Mouse (Mus musculus): ENCODE results near the gene Gm28047.

Gm28047 gene

GRCm38 (mm10) chr15:102555581-102555980 is 69.3 kb downstream of the Gm28047 start:
- in situ Hi-C loops (cut with MboI; ENCODE audit: low sequenced_read_pairs): no loop called here

- in situ Hi-C loops (cut with MboI; ENCODE audit: low sequenced_read_pairs): no loop called here
Observed at GRCm38 (mm10) chr15:102552599-102552998, 72.3 kb downstream of the Gm28047 start.

GRCm38 (mm10) chr15:102547478-102547877 is 77.4 kb downstream of the Gm28047 start:
- in situ Hi-C loops (cut with MboI; ENCODE audit: low sequenced_read_pairs): no loop called here

- in situ Hi-C loops (cut with MboI; ENCODE audit: low sequenced_read_pairs): no loop called here
Observed at GRCm38 (mm10) chr15:102546677-102547427, 78.0 kb downstream of the Gm28047 start.

- in situ Hi-C loops (cut with MboI; ENCODE audit: low sequenced_read_pairs): no loop called here
Observed at GRCm38 (mm10) chr15:102546246-102546645, 78.6 kb downstream of the Gm28047 start.

- in situ Hi-C loops (cut with MboI; ENCODE audit: low sequenced_read_pairs): no loop called here
Observed at GRCm38 (mm10) chr15:102544801-102545200, 80.1 kb downstream of the Gm28047 start.

GRCm38 (mm10) chr15:102533926-102534325 is 90.9 kb downstream of the Gm28047 start:
- in situ Hi-C loops (cut with MboI; ENCODE audit: low sequenced_read_pairs): no loop called here

- in situ Hi-C loops (cut with MboI; ENCODE audit: low sequenced_read_pairs): no loop called here
Observed at GRCm38 (mm10) chr15:102532106-102532900, 92.6 kb downstream of the Gm28047 start.

GRCm38 (mm10) chr15:102531586-102531985 is 93.3 kb downstream of the Gm28047 start:
- in situ Hi-C loops (cut with MboI; ENCODE audit: low sequenced_read_pairs): no loop called here

GRCm38 (mm10) chr15:102530566-102530965 is 94.3 kb downstream of the Gm28047 start:
- in situ Hi-C loops (cut with MboI; ENCODE audit: low sequenced_read_pairs): no loop called here

- in situ Hi-C loops (cut with MboI; ENCODE audit: low sequenced_read_pairs): no loop called here
Observed at GRCm38 (mm10) chr15:102528396-102528795, 96.5 kb downstream of the Gm28047 start.

GRCm38 (mm10) chr15:102527936-102528335 is 96.9 kb downstream of the Gm28047 start:
- in situ Hi-C loops (cut with MboI; ENCODE audit: low sequenced_read_pairs): no loop called here

- in situ Hi-C loops (cut with MboI; ENCODE audit: low sequenced_read_pairs): no loop called here
Observed at GRCm38 (mm10) chr15:102526111-102527002, 98.5 kb downstream of the Gm28047 start.

GRCm38 (mm10) chr15:102524892-102525485 is 99.9 kb downstream of the Gm28047 start, which contains the start of gene Npff:
Gene Npff, minus strand, starts transcription at chr15:102524942.
- in situ Hi-C loops (cut with MboI; ENCODE audit: low sequenced_read_pairs): no loop called here

- in situ Hi-C loops (cut with MboI; ENCODE audit: low sequenced_read_pairs): no loop called here
Observed at GRCm38 (mm10) chr15:102521480-102521879, 103.4 kb downstream of the Gm28047 start.

GRCm38 (mm10) chr15:102520416-102520815 is 104.5 kb downstream of the Gm28047 start:
- in situ Hi-C loops (cut with MboI; ENCODE audit: low sequenced_read_pairs): no loop called here

- in situ Hi-C loops (cut with MboI; ENCODE audit: low sequenced_read_pairs): no loop called here
Observed at GRCm38 (mm10) chr15:102519211-102520141, 105.4 kb downstream of the Gm28047 start.

- in situ Hi-C loops (cut with MboI; ENCODE audit: low sequenced_read_pairs): no loop called here
Observed at GRCm38 (mm10) chr15:102518859-102519201, 106.0 kb downstream of the Gm28047 start.

GRCm38 (mm10) chr15:102517976-102518858 is 106.7 kb downstream of the Gm28047 start, which contains the start of gene Tarbp2:
Gene Tarbp2, plus strand, starts transcription at chr15:102518192.
- in situ Hi-C loops (cut with MboI; ENCODE audit: low sequenced_read_pairs): no loop called here
